Mouse (Mus musculus): ENCODE measurements at regions not wholly inside any gene's neighbourhood (a gene's known extent, or its start where the extent isn't known, plus 50 kb on each side); places are given as distances from the start of the nearest gene placed in this dataset.

DNA sequence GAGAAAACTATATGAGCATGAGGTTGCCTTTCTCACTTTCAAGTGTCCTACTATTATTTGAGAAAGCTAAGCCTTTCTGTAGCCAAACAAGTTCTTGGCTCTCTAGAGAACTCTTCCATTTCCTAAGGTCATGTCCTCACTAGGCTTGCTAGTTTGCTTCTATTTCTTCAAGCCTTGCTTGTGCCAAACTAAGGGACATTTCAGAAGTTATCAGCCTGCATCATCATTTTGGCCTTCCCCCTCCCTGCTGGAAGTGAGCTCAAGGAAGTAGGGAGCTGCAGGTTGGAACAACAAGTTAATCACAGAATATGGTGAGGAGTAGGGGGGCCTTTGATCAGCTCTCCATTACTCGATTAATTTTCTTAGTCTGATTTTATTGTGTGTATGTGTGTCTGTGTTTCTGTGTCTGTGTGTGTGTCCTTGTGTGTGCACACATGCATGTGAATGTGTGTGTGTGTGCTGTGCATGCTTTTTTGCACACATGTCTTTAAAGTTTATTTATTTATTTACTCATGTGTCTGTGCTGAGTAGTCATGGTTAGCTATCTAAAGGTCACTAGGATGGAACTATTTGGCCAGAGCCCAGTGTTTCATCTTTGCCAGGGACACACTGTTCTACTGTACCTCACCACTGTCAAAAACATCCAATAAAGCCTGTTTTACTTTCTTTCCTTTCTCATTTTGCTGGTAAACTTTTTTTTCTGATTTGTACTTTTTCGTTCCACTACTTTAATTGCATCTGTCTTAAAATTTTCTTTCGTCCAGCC, 371.4 kb upstream of the Eda2r start:
- DNase-seq = no peak

DNA sequence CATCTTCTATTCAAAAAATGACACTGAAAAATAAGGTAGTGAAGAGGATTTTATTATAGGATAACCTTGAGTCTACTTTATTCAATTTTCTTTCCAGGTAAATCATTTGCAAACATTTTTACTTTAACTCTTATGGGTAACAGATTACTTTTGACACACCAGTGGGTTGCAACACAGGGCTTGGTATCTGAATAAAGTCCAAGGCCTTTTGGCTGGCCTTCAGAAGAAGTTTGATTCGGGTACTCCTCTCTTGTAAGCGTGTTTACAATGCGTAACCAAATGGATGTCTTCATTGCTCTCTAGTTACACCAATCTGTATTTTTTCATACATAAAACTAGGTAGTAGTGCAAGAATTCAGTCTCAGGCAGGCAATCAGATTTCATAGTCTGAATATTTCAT, 367.3 kb upstream of the Eda2r start:
- intact Hi-C loops (cut with DNase I) = no loop called here
- no peak for DNase-seq

More for the DNA sequence above, 371.4 kb upstream of the Eda2r start:
- intact Hi-C loops (cut with DNase I) = no loop called here

DNA sequence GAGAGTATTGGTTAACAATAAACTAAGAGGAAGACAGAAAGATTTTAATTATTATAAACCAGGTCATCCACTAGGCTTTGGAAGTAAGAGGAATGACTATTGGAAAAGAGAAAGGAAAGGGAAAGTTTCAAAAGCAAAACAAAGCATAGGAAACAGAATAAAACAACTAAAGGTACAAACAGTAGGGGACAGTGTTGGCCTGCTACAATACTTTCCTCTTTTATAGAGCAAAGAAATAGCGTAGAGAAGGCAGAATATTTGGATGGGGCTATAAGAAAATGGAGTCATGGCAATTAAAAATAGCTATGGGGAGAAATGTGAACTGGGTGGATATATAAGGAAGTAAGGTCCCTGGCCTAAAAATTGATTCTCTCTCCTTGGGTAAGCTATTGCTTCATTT, 347.5 kb upstream of the Eda2r start:
- no peak for DNase-seq
- intact Hi-C loops (cut with DNase I) = loop anchor here (5.0 kb wide), 1 partner anchor 893 kb away; no protein-coding TSS in a partner anchor

DNA sequence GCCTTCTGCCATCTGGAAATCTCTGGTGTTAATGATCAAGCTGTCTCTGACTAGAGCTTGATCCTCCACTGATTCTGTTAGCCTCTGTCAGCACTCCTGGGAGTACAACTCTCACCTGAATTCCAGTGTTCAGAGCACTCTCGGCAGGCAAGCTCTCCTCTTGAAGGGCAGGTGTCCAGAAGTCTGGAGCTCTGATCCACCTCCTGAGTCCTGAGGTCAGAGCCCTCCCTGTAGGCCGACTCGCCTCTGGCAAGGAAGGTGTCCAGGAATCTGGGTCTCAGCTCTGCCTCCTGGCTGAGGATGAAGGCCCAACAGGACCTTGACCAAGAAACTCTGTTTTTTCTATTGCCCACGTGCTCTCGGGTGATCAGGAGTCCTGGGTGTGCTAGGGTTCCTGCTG, 330.8 kb upstream of the Eda2r start:
- intact Hi-C loops (cut with DNase I) = no loop called here
- DNase-seq = no peak

GRCm38 (mm10) chrX:97658726-97659125, 281.7 kb upstream of the Eda2r start:
- no peak for DNase-seq
- intact Hi-C loops (cut with DNase I) = no loop called here

GRCm38 (mm10) chrX:97651601-97652290, 274.7 kb upstream of the Eda2r start:
- DNase-seq = no peak
- intact Hi-C loops (cut with DNase I) = no loop called here
